Mouse (Mus musculus) layer of hippocampus, adult 6 months (tissue): Measurements from ENCODE around the gene Krt90. TPM values are rescaled to one million over a fixed set of nuclear protein-coding genes. Genes with fewer than 3 reads are reported as not detected.

Source experiments
- long read RNA-seq, 2 experiments: library from polyadenylated mRNA; unstranded; transcript quantifications; one replicate each; pipeline ENCODE4 v2.0.0; 2019 to 2020
- microRNA-seq: library from miRNA; unstranded; fragments of <30 nt; microRNA quantifications from one replicate; pipeline ENCODE4 v1.2.0, GENCODE M21; 2020
- polyA plus RNA-seq: library from polyadenylated mRNA; unstranded; fragments of <200 nt; fragmentation: Nextera tagmentation; gene quantifications from 2 replicates; pipeline ENCODE4 v1.2.3, GENCODE M21; 2021

The Krt90 gene
- 0.15 and 0.21 TPM in 2 replicates for polyA plus RNA-seq
- long read RNA-seq, experiment 1, result 0 reads
- long read RNA-seq, experiment 2, partial matches to known transcripts, result 3 of 3 reads
- long read RNA-seq, experiment 2, other reads (novel, unspliced or antisense), result 0 of 3 reads

GRCm38 (mm10) chr15:101562850-101563249 is at the start of gene Krt90:
Gene Krt90, minus strand, starts transcription at chr15:101562950.

GRCm38 (mm10) chr15:101573796-101574345 is 11.1 kb upstream of the Krt90 start, which contains the start of gene Krt75:
Gene Krt75, minus strand, starts transcription at chr15:101573904.

GRCm38 (mm10) chr15:101550567-101550966 is 12.2 kb downstream of the Krt90 start, which contains the start of gene Krt82:
Gene Krt82, minus strand, starts transcription at chr15:101550667.

GRCm38 (mm10) chr15:101532720-101533119 is 30.0 kb downstream of the Krt90 start, which contains the start of gene Krt84:
Gene Krt84, minus strand, starts transcription at chr15:101532820.

GRCm38 (mm10) chr15:101517161-101517560 is 45.6 kb downstream of the Krt90 start, which contains the start of gene Gm49425:
Gene Gm49425, minus strand, starts transcription at chr15:101517261.

Small RNAs within 50 kb of the gene (microRNA-seq; reads per million reads assigned to microRNA genes)
- gene Gm44393 (not detected), gene Gm44460 (not detected)

Other genes with a start within 250 kb of the Krt90 start
- 0.18 TPM in 1 of 2 replicates, not detected in the other for gene Krt80, start 192.8 kb downstream of the Krt90 start, polyA plus RNA-seq
- gene Krt7, start 151.9 kb downstream of the Krt90 start, polyA plus RNA-seq, result 0.04 and 0.23 TPM in 2 replicates
- 0.18 and 0.29 TPM in 2 replicates for gene Krt87, start 124.1 kb downstream of the Krt90 start, polyA plus RNA-seq
- gene Krt88, start 115.2 kb downstream of the Krt90 start, polyA plus RNA-seq, result not detected in 2 replicates
- not detected in 2 replicates for gene Krt81, start 99.2 kb downstream of the Krt90 start, polyA plus RNA-seq
- not detected in 2 replicates for gene Krt86, start 89.5 kb downstream of the Krt90 start, polyA plus RNA-seq
- gene Krt83, start 71.4 kb downstream of the Krt90 start, polyA plus RNA-seq, result not detected in 2 replicates
- not detected in 2 replicates for gene Gm49425, start 45.7 kb downstream of the Krt90 start, polyA plus RNA-seq
- gene Krt84, start 30.1 kb downstream of the Krt90 start, polyA plus RNA-seq, result not detected in 2 replicates
- gene Krt82, start 12.3 kb downstream of the Krt90 start, polyA plus RNA-seq, result not detected in 2 replicates
- gene Krt75, start 11.0 kb upstream of the Krt90 start, polyA plus RNA-seq, result not detected in 2 replicates
- not detected in 2 replicates for gene Gm5414, start 65.2 kb upstream of the Krt90 start, polyA plus RNA-seq
- gene Gm5478, start 84.4 kb upstream of the Krt90 start, polyA plus RNA-seq, result not detected in 2 replicates
- not detected in 2 replicates for gene Krt6b, start 117.3 kb upstream of the Krt90 start, polyA plus RNA-seq
- not detected in 2 replicates for gene Krt6a, start 131.4 kb upstream of the Krt90 start, polyA plus RNA-seq
- 0.38 and 0.46 TPM in 2 replicates for gene Krt5, start 149.9 kb upstream of the Krt90 start, polyA plus RNA-seq
- not detected in 2 replicates for gene Krt71, start 180.2 kb upstream of the Krt90 start, polyA plus RNA-seq
- not detected in 2 replicates for gene Krt72, start 223.5 kb upstream of the Krt90 start, polyA plus RNA-seq
- 3.9 and 4.0 TPM in 2 replicates for gene Krt73, start 239.4 kb upstream of the Krt90 start, polyA plus RNA-seq